Mouse (Mus musculus): ENCODE measurements around the gene Thumpd3. TPM values are rescaled to one million over a fixed set of nuclear protein-coding genes. Genes with fewer than 3 reads are reported as not detected.

The Thumpd3 gene
- polyA plus RNA-seq, 1 experiment: 18.8 TPM

GRCm38 (mm10) chr6:113099640-113100289 lies 53.7 kb downstream of the Thumpd3 start:
- TF ChIP-seq CEBPB (IDR thresholded peaks at IDR 0.05; ENCODE audit: low read depth): peak; percentile 98
- TF ChIP-seq FOSL1 (IDR thresholded peaks at IDR 0.05; ENCODE audit: insufficient read depth, low read length, poor library complexity, severe bottlenecking): no peak
- peaks cover 98% of the 10 kb centered on the region for H3K79me3 ChIP-seq (ENCODE audit: low read depth)
- no peak overlapping the region for H3ac ChIP-seq (ENCODE audit: control insufficient read depth, insufficient read length, low read depth)
- H3K36me3 ChIP-seq (ENCODE audit: control insufficient read depth, insufficient read depth): peaks cover 10% of the 10 kb centered on the region
- peaks cover 100% of the 10 kb centered on the region for H3K79me2 ChIP-seq (ENCODE audit: control insufficient read depth, insufficient read depth)
- H3K4me3 ChIP-seq (ENCODE audit: insufficient read depth, poor library complexity, severe bottlenecking): no peak overlapping the region
- H3K27me3 ChIP-seq (ENCODE audit: control insufficient read depth, insufficient read depth, insufficient read length): no peaks in the 10 kb centered on the region

DNA sequence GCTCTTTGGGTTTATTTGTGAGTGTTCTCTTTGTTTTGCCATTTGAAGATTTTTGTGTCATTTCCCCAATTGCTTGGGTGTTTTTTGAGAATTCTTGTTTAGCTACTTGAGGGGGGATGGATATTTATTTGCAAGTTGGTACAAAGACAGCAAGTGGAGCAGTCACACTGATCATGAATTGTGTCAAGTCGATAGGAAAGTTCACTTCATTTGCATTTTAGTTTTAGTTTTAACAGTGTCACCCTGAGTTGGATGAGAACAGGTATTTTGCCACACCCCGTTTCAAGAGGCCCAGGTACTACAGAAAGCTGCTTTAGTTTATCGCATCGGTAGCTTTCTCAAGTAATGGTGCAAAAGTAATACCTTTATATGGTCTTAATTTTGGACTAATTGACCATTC lies 56.5 kb downstream of the Thumpd3 start:
- Histone ChIP-seq H3ac (ENCODE audit: control insufficient read depth, insufficient read length, low read depth) (no peak overlapping the region), H3K36me3 (ENCODE audit: control insufficient read depth, insufficient read depth) (peaks cover 34% of the 10 kb centered on the region), H3K27me3 (ENCODE audit: control insufficient read depth, insufficient read depth, insufficient read length) (no peaks in the 10 kb centered on the region), H3K4me3 (ENCODE audit: insufficient read depth, poor library complexity, severe bottlenecking) (no peak overlapping the region), H3K79me2 (ENCODE audit: control insufficient read depth, insufficient read depth) (peaks cover 100% of the 10 kb centered on the region), H3K79me3 (ENCODE audit: low read depth) (peaks cover 96% of the 10 kb centered on the region)
- no peak for TF ChIP-seq CEBPB (IDR thresholded peaks at IDR 0.05; ENCODE audit: low read depth)
- no peak for TF ChIP-seq FOSL1 (IDR thresholded peaks at IDR 0.05; ENCODE audit: insufficient read depth, low read length, poor library complexity, severe bottlenecking)
- TF ChIP-seq MAX (IDR thresholded peaks at IDR 0.05): no peak
- no peak for TF ChIP-seq MYOD1 (IDR thresholded peaks at IDR 0.05; ENCODE audit: control insufficient read depth, insufficient read length, low read depth)
- no peak for TF ChIP-seq CTCF (IDR thresholded peaks at IDR 0.05; ENCODE audit: control insufficient read depth, insufficient read depth, insufficient read length)
- no peak for TF ChIP-seq USF1 (IDR thresholded peaks at IDR 0.05; ENCODE audit: low read depth)
- TF ChIP-seq MYOG (IDR thresholded peaks at IDR 0.05; ENCODE audit: control insufficient read depth, extremely low read depth, insufficient read length): no peak

GRCm38 (mm10) chr6:113103765-113104164 lies 57.7 kb downstream of the Thumpd3 start:
- no peaks in the 10 kb centered on the region for H3K27me3 ChIP-seq (ENCODE audit: control insufficient read depth, insufficient read depth, insufficient read length)
- TF ChIP-seq CEBPB (IDR thresholded peaks at IDR 0.05; ENCODE audit: low read depth) (no peak), CTCF (IDR thresholded peaks at IDR 0.05; ENCODE audit: control insufficient read depth, insufficient read depth, insufficient read length) (peak; percentile 18)
- H3K4me3 ChIP-seq (ENCODE audit: insufficient read depth, poor library complexity, severe bottlenecking): no peak overlapping the region
- H3K79me2 ChIP-seq (ENCODE audit: control insufficient read depth, insufficient read depth): peaks cover 100% of the 10 kb centered on the region
- H3K79me3 ChIP-seq (ENCODE audit: low read depth): peaks cover 94% of the 10 kb centered on the region
- no peak overlapping the region for H3ac ChIP-seq (ENCODE audit: control insufficient read depth, insufficient read length, low read depth)
- peaks cover 43% of the 10 kb centered on the region for H3K36me3 ChIP-seq (ENCODE audit: control insufficient read depth, insufficient read depth)

DNA sequence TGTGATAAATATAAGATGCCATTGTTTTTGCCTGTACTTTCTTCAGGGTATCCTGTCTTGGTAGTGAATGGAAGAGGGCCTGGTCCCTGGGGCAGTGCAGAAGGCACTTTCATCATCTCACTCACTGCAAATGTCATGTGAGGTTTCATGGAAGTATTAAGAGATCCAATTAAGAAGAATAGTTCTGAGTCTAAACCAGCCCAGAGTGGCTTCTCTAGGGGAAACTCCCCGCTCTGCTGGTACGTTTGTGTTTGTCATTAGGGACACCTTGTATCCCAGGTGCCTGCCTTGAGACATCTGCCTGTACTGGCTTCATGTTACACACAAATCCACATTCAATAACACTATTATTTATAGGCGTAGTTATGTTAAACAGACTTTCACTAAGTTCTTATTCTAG lies 63.4 kb downstream of the Thumpd3 start:
- no peak for TF ChIP-seq MYOG (IDR thresholded peaks at IDR 0.05; ENCODE audit: control insufficient read depth, extremely low read depth, insufficient read length)
- no peak for TF ChIP-seq CEBPB (IDR thresholded peaks at IDR 0.05; ENCODE audit: low read depth)
- no peak for TF ChIP-seq USF1 (IDR thresholded peaks at IDR 0.05; ENCODE audit: low read depth)
- no peak for TF ChIP-seq MYOD1 (IDR thresholded peaks at IDR 0.05; ENCODE audit: control insufficient read depth, insufficient read length, low read depth)
- no peak for TF ChIP-seq FOSL1 (IDR thresholded peaks at IDR 0.05; ENCODE audit: insufficient read depth, low read length, poor library complexity, severe bottlenecking)
- no peak for TF ChIP-seq MAX (IDR thresholded peaks at IDR 0.05)
- no peak for TF ChIP-seq CTCF (IDR thresholded peaks at IDR 0.05; ENCODE audit: control insufficient read depth, insufficient read depth, insufficient read length)
- Histone ChIP-seq H3K79me3 (ENCODE audit: low read depth) (peaks cover 61% of the 10 kb centered on the region), H3ac (ENCODE audit: control insufficient read depth, insufficient read length, low read depth) (no peak overlapping the region), H3K4me3 (ENCODE audit: insufficient read depth, poor library complexity, severe bottlenecking) (no peak overlapping the region), H3K36me3 (ENCODE audit: control insufficient read depth, insufficient read depth) (peaks cover 98% of the 10 kb centered on the region), H3K27me3 (ENCODE audit: control insufficient read depth, insufficient read depth, insufficient read length) (no peaks in the 10 kb centered on the region), H3K79me2 (ENCODE audit: control insufficient read depth, insufficient read depth) (peaks cover 90% of the 10 kb centered on the region)

- H3K36me3 ChIP-seq (ENCODE audit: control insufficient read depth, insufficient read depth): peaks cover 98% of the 10 kb centered on the region
- TF ChIP-seq MYOD1 (IDR thresholded peaks at IDR 0.05; ENCODE audit: control insufficient read depth, insufficient read length, low read depth): no peak
- no peak for TF ChIP-seq CTCF (IDR thresholded peaks at IDR 0.05; ENCODE audit: control insufficient read depth, insufficient read depth, insufficient read length)
- TF ChIP-seq MAX (IDR thresholded peaks at IDR 0.05): no peak
- TF ChIP-seq USF1 (IDR thresholded peaks at IDR 0.05; ENCODE audit: low read depth): no peak
- no peak for TF ChIP-seq FOSL1 (IDR thresholded peaks at IDR 0.05; ENCODE audit: insufficient read depth, low read length, poor library complexity, severe bottlenecking)
- no peak for TF ChIP-seq CEBPB (IDR thresholded peaks at IDR 0.05; ENCODE audit: low read depth)
Measured at GRCm38 (mm10) chr6:113109956-113110355, 63.9 kb downstream of the Thumpd3 start.

More at GRCm38 (mm10) chr6:113109956-113110355, 63.9 kb downstream of the Thumpd3 start:
- peaks cover 84% of the 10 kb centered on the region for H3K79me2 ChIP-seq (ENCODE audit: control insufficient read depth, insufficient read depth)
- H3K4me3 ChIP-seq (ENCODE audit: insufficient read depth, poor library complexity, severe bottlenecking): no peak overlapping the region
- H3K79me3 ChIP-seq (ENCODE audit: low read depth): peaks cover 56% of the 10 kb centered on the region
- no peak overlapping the region for H3ac ChIP-seq (ENCODE audit: control insufficient read depth, insufficient read length, low read depth)
- no peaks in the 10 kb centered on the region for H3K27me3 ChIP-seq (ENCODE audit: control insufficient read depth, insufficient read depth, insufficient read length)

Other genes with a start within 250 kb of the Thumpd3 start
- gene Srgap3, start 99.0 kb upstream of the Thumpd3 start, polyA plus RNA-seq (2012; fragmentation: generic; extraction: Trizol): 4.6 TPM
- 17.0 TPM for gene Setd5, start 31.1 kb downstream of the Thumpd3 start, polyA plus RNA-seq (2012; fragmentation: generic; extraction: Trizol)
- gene Lhfpl4, start 149.2 kb downstream of the Thumpd3 start, polyA plus RNA-seq (2012; fragmentation: generic; extraction: Trizol): 0.18 TPM
- 19.5 TPM for gene Mtmr14, start 191.6 kb downstream of the Thumpd3 start, polyA plus RNA-seq (2012; fragmentation: generic; extraction: Trizol)
- gene Cpne9, start 236.1 kb downstream of the Thumpd3 start, polyA plus RNA-seq (2012; fragmentation: generic; extraction: Trizol): 0.01 TPM

Data from C2C12 (cell line).